In the genomic region with DNA sequence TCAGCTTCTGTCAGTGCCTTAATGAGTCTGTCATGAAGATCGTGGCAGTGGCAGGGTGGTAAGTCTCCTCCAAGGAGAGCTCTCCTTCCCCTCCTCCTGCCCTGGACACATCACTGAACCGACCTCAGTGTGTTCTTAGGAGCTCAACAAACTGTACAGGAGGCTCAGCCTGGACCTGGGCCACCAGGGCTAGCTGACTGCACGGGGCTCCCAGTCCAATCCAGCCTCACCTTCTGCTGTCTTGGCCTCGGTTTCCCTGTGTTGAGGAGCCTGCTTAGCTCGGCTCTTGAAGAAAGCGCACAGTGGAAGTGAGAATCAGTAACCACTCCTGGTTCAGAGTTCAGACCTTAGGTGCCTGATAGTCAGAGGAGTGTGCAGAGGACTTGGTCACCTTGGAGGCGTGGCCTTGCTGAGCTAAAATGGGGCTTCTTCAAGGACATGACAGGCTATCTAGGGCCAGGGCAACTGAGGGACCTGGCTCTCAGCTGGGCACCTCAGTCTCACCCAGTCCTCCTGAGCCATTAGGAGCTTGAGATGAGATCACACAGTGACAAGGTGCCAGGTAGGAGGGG, we compare ENCODE assay signal across 18 mouse cellular contexts. TPM values are rescaled to one million over a fixed set of nuclear protein-coding genes. Genes with fewer than 3 reads are reported as not detected.
"Had no signal": no experiment of that assay in that cellular context is flagged by ENCODE, and none has a peak within 500 bp of the region (broad histone marks: within the 10 kb centered on the region; RNA-seq: fewer than 3 reads in every experiment).

No protein-coding gene starts in this region.

- H3K9ac ChIP-seq: limb, embryonic 13.5 days; liver, embryonic 15.5 days; lung, embryonic 14.5 days; neural tube, embryonic 13.5 days had no signal

- H3K4me2 ChIP-seq: limb, embryonic 13.5 days; liver, embryonic 15.5 days; lung, embryonic 14.5 days; midbrain, embryonic 11.5 days; neural tube, embryonic 13.5 days had no signal

- H3K27ac ChIP-seq: layer of hippocampus, adult 2 months; limb, embryonic 13.5 days; liver, embryonic 15.5 days; neural tube, embryonic 13.5 days had no signal

- DNase-seq: kidney, adult 18-20 months; kidney, postnatal 4 days; left cerebral cortex, postnatal 4 days; lung, embryonic 14.5 days; lung, postnatal 10 days; lung, postnatal 4 days; retina, postnatal 1 day; right cerebral cortex, postnatal 4 days; thymus, postnatal 4 days had no signal

- H3K27me3 ChIP-seq: limb, embryonic 13.5 days; neural tube, embryonic 13.5 days had no signal

- H3K4me1 ChIP-seq: liver, embryonic 15.5 days; neural tube, embryonic 13.5 days had no signal

- ATAC-seq: midbrain, embryonic 16.5 days had no signal

- H3K9me3 ChIP-seq: limb, embryonic 13.5 days; liver, embryonic 15.5 days; neural tube, embryonic 13.5 days had no signal

- H3K36me3 ChIP-seq: limb, embryonic 13.5 days; liver, embryonic 15.5 days; neural tube, embryonic 13.5 days had no signal

- H3K4me3 ChIP-seq: layer of hippocampus, adult 2 months; limb, embryonic 13.5 days; liver, embryonic 15.5 days; neural tube, embryonic 13.5 days had no signal

RNA-seq across cellular contexts. Expression of a gene that starts 39.5 kb away (rescaled TPM):
- total RNA-seq: layer of hippocampus, adult 2 months; left cerebral cortex, postnatal 10 days; left cerebral cortex, postnatal 4 days; megakaryocyte, adult 5-6 weeks had no signal
- polyA plus RNA-seq: kidney, embryonic 16.5 days; limb, embryonic 13.5 days; liver, embryonic 15.5 days; midbrain, embryonic 11.5 days; midbrain, embryonic 16.5 days; neural tube, embryonic 13.5 days had no signal
